Mouse (Mus musculus) bone marrow macrophage, adult 2 months (primary cell): Measurements from ENCODE around the gene Trpm6. TPM values are rescaled to one million over a fixed set of nuclear protein-coding genes. Genes with fewer than 3 reads are reported as not detected.

Experiments
- H3K27ac ChIP-seq: 2 replicates; pipeline ENCODE4 v1.5.1; 2012; ENCODE audit warnings: low read depth, low read length; ENCODE audit not compliant: insufficient read depth
- H3K4me1 ChIP-seq: 2 replicates; pipeline ENCODE4 v1.6.1; 2012; ENCODE audit warnings: low read length; ENCODE audit not compliant: control insufficient read depth, insufficient read depth
- H3K4me3 ChIP-seq: 2 replicates; pipeline ENCODE4 v1.5.1; 2012; ENCODE audit warnings: mild to moderate bottlenecking, low read length, moderate library complexity; ENCODE audit not compliant: insufficient read depth
- CTCF ChIP-seq: IDR thresholded peaks from 2 replicates; pipeline ENCODE4 v1.5.1; 2012; ENCODE audit warnings: low read depth, mild to moderate bottlenecking, low read length, moderate library complexity
- POLR2A ChIP-seq: IDR thresholded peaks from 2 replicates; pipeline ENCODE4 v1.6.1; 2012; ENCODE audit warnings: mild to moderate bottlenecking, low read depth, low read length, borderline replicate concordance
- polyA plus RNA-seq: library from polyadenylated mRNA; stranded (reverse); fragments of >200 nt; gene quantifications from 2 replicates; pipeline ENCODE4 v1.2.4, GENCODE M21; 2012; ENCODE audit not compliant: missing spikeins, insufficient read depth, insufficient read length

Gene Trpm6
- polyA plus RNA-seq, 1 experiment, result not detected

DNA sequence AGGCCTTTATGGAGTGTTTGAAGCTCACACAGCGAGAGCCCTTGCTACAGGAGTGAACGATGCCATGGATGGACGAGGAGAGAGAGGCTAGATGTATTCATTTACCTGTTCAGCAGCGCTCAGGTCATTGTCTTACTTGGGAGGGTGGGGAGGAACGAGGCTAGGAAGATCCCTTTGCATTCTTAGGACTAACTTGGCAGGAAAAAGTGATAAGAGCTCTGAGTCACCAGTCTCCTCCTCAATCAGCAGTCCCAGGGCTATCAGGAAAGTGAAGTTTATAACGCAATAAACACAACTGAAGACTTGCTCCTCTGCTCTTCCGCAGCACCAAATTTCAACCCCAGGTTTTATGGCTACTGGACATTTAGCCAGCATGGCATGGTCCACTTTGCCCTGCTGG, 19.5 kb upstream of the Trpm6 start:
- H3K4me1 ChIP-seq, result no peaks in the 10 kb centered on the region
- no peak for TF ChIP-seq CTCF
- TF ChIP-seq POLR2A, result no peak
- no peak overlapping the region for H3K4me3 ChIP-seq
- H3K27ac ChIP-seq, result no peak overlapping the region

DNA sequence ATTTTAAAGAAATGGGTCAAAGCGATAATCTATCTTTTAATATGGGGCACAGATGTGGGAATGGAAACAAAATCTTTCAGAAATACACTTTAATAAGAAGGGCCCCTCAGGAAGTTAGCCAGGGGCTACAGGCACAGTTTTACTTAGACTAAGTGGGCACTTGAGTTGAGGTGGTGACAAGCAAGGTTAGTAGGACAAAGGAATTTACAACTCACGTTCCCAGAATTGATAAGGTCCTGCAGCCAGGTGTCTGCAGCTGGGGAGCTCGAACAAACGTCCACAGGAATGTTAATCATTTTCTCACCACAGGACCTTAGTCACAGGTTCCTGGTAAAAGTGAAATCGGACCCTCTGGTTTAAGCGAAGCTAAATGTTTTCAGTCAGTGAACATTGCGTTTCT, 18.7 kb upstream of the Trpm6 start:
- TF ChIP-seq CTCF (no peak), POLR2A (no peak)
- H3K4me1 ChIP-seq, result no peaks in the 10 kb centered on the region
- H3K4me3 ChIP-seq, result no peak overlapping the region
- H3K27ac ChIP-seq, result no peak overlapping the region

DNA sequence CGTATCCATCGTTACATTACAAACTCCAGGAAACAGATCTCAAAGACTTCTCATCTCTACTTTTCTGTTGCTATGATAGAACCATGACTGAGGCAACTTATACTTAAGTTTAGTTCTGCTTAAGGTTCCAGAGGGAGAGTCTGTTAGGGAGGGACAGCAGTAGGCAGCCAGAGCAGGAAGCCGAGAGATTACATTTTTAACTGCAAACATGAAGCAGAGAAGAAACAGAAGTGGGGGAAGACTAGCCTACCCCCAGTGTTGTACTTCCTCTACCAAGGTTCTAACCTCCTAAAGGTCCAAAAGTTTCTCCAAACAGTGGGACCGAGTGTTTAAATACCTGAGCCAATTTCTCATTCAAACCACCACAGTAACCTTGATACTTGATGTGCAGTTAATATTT, 13.9 kb upstream of the Trpm6 start:
- no peak overlapping the region for H3K27ac ChIP-seq
- no peak overlapping the region for H3K4me3 ChIP-seq
- TF ChIP-seq POLR2A, result no peak
- TF ChIP-seq CTCF, result no peak
- H3K4me1 ChIP-seq, result no peaks in the 10 kb centered on the region

DNA sequence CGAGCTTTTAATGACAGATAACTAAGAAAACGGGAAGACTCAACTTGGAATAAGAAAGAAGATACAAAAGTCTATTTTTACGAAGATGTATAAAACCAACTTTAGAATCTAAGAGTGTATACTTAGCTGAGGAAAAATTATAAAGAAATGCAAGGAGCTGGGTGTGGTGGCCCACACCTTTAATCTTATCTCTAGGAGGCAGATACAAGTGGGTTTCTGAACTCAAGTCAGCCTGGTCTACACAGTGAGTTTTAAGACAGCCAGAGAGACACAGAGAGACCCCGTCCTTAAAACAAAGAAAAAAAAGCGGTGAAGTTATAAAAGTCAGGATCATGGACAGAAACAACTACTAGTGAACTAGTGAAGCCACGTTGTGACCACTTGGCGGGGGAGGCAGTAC, 10.6 kb upstream of the Trpm6 start:
- TF ChIP-seq POLR2A (no peak), CTCF (no peak)
- Histone ChIP-seq H3K4me3 (no peak overlapping the region), H3K27ac (no peak overlapping the region), H3K4me1 (no peaks in the 10 kb centered on the region)

DNA sequence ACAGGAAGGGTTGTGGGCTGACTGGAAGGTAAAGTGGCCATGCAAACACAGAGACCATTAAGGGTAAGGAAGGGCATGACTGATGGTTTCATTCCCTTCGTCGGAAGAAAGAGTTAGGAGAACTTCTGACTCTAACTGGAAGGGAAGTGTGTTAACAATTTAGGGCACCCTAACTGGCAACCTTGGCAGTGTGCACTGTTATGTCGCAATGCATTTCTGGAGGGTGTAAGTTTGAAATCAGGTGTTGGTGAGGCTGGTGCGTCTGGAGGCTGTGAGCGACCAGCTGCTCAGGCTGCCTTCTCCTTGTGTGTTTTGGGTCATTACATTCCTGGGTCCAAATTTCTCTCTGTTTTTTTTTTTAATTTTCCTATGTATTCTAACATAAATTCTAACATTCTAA, 5.8 kb upstream of the Trpm6 start:
- no peak overlapping the region for H3K27ac ChIP-seq
- TF ChIP-seq CTCF, result no peak
- TF ChIP-seq POLR2A, result no peak
- no peaks in the 10 kb centered on the region for H3K4me1 ChIP-seq
- H3K4me3 ChIP-seq, result no peak overlapping the region

DNA sequence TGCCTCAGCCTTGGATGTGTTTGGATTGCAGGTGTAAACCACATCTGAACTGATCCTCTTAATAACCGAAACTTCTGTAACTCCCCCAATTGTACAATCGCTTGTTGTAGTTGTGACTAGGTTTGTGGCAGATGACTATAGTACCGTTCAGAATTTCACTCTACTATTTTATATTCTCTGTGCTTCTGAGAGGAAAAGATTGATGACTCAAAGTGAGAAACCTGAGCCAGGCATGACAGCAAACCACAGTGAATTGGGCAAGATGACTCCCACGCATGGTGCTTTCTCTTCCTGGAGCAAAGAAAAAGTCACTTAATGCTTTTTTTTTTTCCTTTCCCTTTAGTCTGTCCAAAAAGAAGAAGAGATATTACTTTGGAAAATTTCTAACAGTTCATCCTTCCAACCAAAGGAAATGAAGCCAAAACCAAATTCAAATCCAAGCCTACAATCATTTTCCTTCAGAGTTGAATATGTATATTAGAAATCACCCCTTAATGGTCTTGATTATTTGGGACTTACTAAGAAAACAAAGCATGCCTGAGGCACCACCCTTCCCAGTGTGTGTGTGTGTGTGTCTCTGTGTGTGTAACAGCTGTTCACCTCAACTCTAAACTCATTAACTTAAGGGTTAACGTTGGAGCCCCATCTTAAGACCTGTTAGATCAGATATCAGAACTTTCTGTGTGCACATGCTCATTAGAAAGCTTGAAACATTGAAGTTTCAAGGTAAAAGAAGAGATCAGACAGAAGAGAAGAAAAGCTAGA, 3.0 kb upstream of the Trpm6 start:
- H3K27ac ChIP-seq, result no peak overlapping the region
- H3K4me1 ChIP-seq, result no peaks in the 10 kb centered on the region
- no peak for TF ChIP-seq CTCF
- TF ChIP-seq POLR2A, result no peak
- H3K4me3 ChIP-seq, result no peak overlapping the region

DNA sequence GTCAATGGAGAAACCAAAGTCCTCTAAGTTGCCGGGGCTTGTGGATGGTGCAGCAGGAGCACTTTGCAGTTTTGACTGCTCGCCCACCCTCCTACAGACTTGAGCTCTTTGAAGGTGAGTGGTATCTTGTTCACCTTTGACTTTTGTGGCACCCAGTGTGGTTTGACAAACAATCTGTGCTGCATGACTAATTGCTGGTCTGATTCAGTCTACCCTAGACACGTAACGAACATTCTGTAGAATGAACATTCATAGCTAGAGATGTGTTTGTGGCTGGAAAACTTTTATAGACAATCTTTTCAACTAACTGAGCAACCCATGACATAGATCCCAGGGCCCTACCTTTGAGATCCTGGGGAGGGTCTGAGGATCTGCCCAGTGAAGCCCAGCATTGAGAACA, 2.4 kb upstream of the Trpm6 start:
- Histone ChIP-seq H3K4me1 (no peaks in the 10 kb centered on the region), H3K4me3 (no peak overlapping the region), H3K27ac (no peak overlapping the region)
- TF ChIP-seq CTCF, result no peak
- TF ChIP-seq POLR2A, result no peak

DNA sequence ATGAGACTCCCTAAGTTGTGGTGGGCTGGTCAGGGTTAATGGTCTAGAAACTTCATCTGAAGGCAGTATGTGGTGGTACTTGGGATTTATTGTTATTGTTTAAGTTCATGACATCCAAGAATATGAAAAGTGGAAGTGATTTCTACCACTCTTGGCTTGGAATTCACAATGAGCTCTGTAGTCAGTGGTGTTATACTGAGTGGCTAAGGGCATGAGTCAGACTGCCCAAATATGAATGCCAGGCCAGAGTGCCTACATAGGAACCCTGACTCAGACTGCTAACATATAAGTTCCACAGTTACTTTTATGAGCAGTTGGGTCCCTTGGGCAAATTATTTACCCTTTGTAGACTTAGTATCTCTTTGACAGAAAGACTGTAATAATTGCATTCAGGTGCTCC, 7.4 kb downstream of the Trpm6 start:
- no peak overlapping the region for H3K27ac ChIP-seq
- no peak for TF ChIP-seq POLR2A
- no peak for TF ChIP-seq CTCF

DNA sequence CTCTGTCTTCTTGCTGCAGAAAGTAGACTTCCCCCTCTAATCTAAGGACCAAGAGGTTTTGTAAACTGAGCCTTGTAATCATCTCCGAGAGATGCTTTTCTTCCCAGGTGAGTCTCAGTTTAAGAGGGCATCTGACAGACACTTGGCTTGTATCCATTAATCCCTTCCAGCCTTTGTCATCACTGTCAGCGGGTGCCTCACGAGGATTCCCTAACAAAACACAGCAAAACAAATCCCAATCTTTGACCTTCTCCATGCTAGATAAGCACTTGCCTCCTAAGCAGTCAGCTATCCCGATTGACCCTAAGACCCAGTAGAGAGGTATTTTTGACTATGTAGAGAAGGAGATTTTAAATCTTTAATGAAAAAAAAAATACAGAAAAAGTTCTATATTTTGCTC, 7.9 kb downstream of the Trpm6 start:
- no peak overlapping the region for H3K4me3 ChIP-seq
- no peak overlapping the region for H3K27ac ChIP-seq
- H3K4me1 ChIP-seq, result no peaks in the 10 kb centered on the region
- TF ChIP-seq POLR2A (no peak), CTCF (no peak)

More for the DNA sequence above, 7.4 kb downstream of the Trpm6 start:
- no peaks in the 10 kb centered on the region for H3K4me1 ChIP-seq
- no peak overlapping the region for H3K4me3 ChIP-seq

DNA sequence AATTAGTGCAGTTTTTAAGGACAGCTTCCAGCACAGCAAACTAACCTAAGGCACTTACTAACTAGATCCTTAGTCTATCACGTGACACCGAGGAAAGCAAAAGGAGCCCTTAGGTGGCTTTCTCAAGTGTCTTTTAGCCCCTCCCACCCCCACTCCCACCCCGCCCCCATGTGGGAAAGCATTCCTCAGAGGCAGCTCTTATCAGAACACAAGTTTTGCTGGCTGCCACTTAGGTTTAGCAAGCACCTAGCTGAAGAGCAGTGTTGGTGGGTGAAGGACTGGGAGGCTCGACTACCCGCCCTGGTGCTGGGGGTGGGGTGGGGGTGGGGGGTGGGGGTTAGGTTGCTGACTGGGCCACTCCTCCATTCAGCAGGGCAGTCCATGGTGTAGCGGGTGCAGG, 8.5 kb downstream of the Trpm6 start:
- Histone ChIP-seq H3K27ac (no peak overlapping the region), H3K4me1 (no peaks in the 10 kb centered on the region), H3K4me3 (no peak overlapping the region)
- no peak for TF ChIP-seq CTCF
- TF ChIP-seq POLR2A, result no peak
